Mouse (Mus musculus) Muller cell, postnatal 12 days (primary cell): ENCODE data around the gene Eef1e1.
"Not testable (repeated sequence)": the region's sequence is repeated elsewhere in the genome, so short reads cannot be mapped to it uniquely, and the experiment has no call there.

ENCODE experiments used
- DNase-seq: peaks from one replicate; pipeline ENCODE4 v3.0.0-alpha.2; 2015; ENCODE audit errors: inconsistent ontology term

The Eef1e1 gene

GRCm38 (mm10) chr13:38658528-38659280 lies at the start of gene Eef1e1:
Eef1e1 (minus strand) TSS chr13:38659058.
- peak; percentile 95 for DNase-seq

DNA sequence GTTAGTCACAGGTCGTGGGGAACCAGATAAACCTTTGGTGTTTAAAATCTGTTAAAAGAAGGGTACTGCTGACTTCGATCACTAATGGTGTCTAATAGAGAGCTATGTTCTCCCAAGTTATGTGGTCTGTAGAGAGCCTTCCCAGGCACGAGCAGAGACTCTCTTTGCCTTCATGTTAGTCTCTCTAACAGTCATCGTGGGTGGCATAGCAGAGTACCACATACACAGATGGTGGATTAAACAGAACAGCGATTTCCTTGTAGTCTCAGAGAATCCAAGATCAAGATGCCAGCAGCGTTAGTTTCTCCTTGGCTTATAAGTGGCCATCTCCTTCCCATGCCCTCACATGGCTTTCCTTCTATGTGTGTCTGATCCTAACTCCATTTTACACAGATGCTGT lies 32.0 kb upstream of the Eef1e1 start:
- no peak for DNase-seq

DNA sequence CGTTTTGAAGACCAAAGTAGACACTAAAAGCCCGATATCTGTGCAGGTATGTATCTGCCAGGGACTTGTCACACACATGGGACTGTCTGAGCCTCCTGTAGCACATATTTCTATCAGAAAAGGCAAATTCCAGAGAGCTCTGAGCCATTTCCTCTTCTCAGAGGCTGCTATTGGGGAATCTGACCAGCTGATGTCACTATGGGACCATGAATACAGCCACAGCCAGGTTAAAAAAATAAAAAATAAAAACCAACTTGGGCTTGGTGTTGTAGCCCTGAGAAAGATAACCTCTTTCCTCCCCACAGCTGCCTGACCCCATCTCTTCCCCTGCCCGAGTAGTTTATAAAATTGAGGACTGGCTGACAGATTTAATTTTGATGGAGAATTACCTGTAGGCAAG lies 31.2 kb upstream of the Eef1e1 start:
- DNase-seq, result peak; percentile 36

DNA sequence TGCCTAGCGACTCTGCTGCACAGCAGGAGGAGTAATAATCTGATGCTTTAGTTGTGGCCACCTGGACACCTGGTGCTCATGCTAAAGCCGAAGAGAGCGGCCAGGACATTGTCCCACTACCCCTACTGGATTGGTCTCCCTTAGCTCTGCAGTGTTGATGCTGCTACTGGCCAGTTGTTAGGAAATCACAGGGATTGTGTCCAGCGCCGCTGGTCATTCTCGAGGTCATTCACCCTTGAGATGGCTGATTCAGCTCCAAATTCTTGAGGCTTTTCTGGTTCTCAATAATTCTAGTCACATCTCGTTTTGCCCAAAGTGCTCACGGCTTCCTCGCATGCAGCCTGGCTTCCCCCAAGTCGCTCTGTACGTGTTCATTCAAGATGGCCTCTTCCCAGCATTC lies 29.9 kb upstream of the Eef1e1 start:
- no peak for DNase-seq

- no peak for DNase-seq
Observed at GRCm38 (mm10) chr13:38672336-38672735, 13.5 kb upstream of the Eef1e1 start.

- DNase-seq, result not testable (repeated sequence)
Observed at GRCm38 (mm10) chr13:38671451-38671850, 12.6 kb upstream of the Eef1e1 start.

DNA sequence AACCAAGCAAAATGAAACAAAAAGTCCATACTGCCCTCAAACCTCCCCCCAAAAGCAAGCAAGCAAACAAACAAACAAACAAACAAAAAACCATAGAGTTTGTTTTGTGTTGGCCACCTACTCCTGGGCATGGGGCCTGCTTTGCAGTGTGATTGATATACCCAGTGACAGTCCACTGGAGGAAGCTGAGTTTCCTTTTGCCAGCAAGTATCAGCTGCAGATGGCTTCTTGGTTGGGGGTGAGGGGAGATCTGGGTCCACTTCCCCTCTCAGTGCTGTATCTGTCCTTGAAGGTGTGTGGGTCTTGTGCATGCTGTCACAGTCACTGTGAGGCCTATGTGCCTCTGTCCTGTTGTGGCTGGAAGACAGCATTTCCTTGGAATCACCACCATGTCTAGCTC lies 11.2 kb upstream of the Eef1e1 start:
- no peak for DNase-seq

DNA sequence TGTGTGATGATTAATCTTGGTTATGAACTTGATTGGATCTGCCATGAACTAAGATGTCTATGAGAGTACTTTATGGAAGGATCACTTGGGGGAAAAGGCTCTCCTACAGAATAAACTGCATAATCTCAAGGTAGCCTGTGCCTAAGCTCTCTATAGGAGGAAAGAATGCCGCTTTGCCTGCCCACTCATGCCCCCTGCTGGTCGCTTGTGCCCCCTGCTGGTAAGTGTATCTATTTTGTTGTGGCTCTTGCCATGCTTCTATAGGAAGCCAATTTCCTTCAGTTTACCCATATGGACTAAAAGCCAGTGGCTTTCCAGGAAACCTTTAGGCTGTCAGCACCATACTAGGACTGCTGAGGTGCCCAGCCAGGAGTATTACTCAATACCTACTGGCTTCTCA lies 9.7 kb upstream of the Eef1e1 start:
- DNase-seq, result no peak

GRCm38 (mm10) chr13:38664753-38665152 lies 5.9 kb upstream of the Eef1e1 start:
- no peak for DNase-seq

DNA sequence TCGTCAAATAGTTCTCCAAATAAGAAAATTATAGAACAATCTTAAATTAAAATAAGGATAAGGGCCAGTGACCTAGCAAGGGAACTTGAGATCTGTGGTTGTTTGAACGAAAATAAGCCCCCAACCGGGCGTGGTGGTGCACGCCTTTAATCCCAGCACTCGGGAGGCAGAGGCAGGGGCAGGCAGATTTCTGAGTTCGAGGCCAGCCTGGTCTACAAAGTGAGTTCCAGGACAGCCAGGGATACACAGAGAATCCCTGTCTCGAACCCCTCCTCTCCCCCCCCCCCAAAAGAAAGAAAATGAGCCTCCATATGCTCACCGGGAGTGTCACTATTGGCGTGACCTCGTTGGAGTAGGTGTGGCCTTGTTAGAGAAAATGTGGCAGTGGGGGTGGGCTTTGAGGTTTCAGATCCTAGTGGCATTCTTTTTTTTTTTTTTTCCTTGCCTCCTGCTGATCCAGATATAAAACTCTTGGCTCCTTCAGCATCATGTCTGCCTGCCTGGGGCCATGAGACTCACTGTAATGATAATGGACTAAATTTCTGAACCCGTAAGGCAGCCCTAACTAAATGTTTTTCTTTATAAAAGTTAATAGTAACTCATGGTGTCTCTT lies 772 bp upstream of the Eef1e1 start:
- no peak for DNase-seq

DNA sequence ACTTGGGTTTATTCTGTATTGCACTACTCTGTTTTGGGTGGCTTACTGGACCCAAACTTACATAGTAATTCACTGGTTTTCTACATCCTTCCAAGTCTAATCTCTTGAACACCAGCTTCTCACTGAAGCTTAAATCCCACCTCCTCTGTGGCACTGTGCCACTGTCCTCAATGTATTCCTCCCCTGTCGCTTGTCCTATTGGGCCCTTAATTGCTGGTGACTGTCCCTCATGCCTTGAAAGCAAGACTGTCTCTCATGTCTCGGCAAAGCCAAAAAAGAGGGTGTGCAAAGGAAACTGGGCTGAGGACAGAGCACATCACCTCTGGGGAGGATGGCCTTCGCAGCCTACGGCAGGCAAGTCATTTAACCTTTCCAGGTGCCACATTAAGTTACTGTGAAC lies 993 bp downstream of the Eef1e1 start:
- peak; percentile 13 for DNase-seq

GRCm38 (mm10) chr13:38650292-38650691 lies 8.6 kb downstream of the Eef1e1 start:
- DNase-seq, result no peak

GRCm38 (mm10) chr13:38649069-38649468 lies 9.8 kb downstream of the Eef1e1 start:
- DNase-seq, result no peak

DNA sequence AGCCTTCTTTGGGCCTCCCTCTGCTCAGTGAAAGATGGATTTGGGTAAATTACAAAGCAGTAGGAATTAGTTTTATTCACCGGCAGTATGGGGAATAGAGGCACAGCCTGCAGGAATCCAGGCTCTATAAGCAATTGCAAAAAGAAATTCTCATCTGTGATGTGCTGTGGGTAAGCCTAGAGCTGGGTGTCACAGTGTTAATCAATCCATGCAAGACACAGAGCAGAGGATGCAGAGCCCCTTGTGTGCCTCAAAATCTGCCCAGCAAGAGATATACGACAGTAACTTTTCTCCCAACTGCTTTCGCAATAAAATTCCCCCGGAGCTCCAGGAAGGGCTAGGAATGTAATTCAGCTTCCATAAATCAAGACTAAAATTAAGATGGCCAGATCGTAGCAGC lies 17.4 kb downstream of the Eef1e1 start:
- DNase-seq, result no peak

GRCm38 (mm10) chr13:38640961-38641360 lies 17.9 kb downstream of the Eef1e1 start:
- DNase-seq, result no peak

- no peak for DNase-seq
Observed at GRCm38 (mm10) chr13:38638694-38639093, 20.2 kb downstream of the Eef1e1 start.

- peak; percentile 95 for DNase-seq
Observed at GRCm38 (mm10) chr13:38634800-38635269, 24.0 kb downstream of the Eef1e1 start, which contains the start of gene Bloc1s5. Bloc1s5 (minus strand) TSS chr13:38635109.

DNA sequence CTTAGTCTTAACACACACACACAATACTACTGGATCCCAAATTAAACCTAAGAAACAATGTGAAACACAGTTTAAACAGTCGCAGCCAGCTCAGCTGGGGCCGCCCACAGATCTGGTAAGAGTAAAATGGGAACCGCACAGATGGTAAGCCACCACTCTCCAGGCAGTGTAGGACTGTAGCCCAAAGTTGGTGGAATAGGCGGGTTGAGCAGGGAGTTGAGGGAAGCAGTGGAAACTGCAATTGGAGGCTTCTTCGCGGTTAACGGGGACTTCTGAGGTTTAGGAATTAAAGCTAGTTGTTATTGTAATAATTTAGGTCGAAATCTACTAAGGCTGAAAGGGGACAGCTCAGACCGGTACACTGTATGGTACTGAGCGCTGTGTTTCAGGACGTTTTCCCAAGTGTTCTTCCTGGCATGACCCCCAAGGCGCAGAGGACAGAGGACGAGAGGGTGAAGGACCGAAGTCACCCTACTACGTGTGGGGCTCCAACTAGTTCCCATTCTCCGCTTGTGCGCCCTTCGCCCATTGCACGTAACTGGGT lies 24.5 kb downstream of the Eef1e1 start:
- DNase-seq, result no peak

DNA sequence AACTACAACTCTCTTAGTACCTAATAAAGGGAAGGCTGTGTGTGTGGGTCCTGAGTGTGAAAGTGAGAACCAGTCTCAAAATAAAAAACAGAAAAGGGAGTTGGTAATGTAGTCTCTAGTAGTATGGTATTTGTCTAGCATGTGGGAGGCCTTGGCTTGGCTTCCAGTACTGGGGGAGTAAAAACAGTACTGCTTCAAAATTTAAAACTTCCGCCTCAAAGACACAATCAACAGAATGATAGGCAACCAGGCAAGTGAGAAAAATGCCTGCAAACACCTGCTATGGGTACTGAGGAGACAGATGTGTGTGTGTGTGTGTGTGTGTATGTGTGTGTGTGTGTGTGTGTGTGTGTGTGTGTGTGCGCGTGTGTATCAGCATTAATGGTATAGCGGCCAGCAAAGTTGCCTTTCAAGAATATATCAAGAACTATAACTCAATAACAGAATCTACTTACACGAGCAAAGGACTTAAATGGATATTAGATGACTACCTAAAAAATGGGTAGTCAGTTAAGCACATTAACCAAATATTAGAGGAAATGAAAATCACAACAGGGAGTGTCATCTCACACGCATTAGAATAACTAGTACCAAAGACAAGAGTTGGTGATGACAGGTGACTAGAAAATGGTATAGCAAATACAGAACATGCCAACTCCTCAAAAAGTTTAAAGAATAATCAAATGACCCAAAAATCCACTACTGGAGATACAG lies 25.4 kb downstream of the Eef1e1 start:
- no peak for DNase-seq

DNA sequence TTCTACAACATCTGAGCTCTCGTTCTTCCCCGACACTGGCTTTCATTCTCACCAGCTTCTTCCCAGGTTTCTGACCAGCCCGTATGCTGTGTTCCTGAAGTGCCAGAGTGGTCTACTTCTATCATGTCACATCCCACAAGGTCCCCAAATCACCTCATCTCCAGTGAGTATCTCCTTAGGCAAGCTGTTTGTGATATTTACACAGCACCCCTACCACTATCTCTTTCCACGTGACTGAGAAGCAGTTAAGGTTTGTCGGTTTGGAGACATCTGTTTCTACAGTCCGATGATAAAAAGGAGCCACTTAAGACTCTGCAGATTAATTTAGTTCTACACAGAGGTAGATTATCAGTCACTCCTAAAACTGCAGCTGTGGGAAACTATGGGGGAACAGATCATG lies 26.3 kb downstream of the Eef1e1 start:
- no peak for DNase-seq

DNA sequence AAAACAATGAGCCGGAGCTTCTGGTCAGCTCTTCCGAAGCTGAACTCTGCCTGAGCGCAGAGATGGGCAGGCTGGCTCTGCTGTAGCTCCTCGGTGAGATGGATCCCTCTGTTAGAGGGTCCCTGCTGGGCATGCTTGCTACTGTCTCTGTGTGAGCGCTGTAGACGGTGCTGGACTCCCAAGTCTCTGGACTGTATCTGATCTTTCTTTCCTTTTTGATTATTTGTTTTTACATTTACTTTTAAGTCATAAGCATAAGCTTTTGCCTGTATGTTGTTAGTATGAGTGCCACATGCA lies 32.7 kb downstream of the Eef1e1 start:
- no peak for DNase-seq

GRCm38 (mm10) chr13:38625492-38626228 lies 33.2 kb downstream of the Eef1e1 start:
- peak; percentile 14 for DNase-seq
